Mouse (Mus musculus) hindbrain, embryonic 15.5 days (tissue): ENCODE data around the gene Gapvd1. TPM values are rescaled to one million over a fixed set of nuclear protein-coding genes. Genes with fewer than 3 reads are reported as not detected.
A peak's percentile ranks its signal among the peaks of the same experiment; 100 is the strongest.

Source experiments
- ATAC-seq: fragments of 200-750 bp; cut with Nextera tagmentation; 2 replicates; pipeline ENCODE4 v1.8.0; 2017; ENCODE audit warnings: low read depth, moderate number of reproducible peaks, moderate TSS enrichment; ENCODE audit not compliant: low FRiP score
- H3K27ac ChIP-seq: fragments of 300-500 bp; sonication (generic); replicated peaks from 2 replicates; pipeline ENCODE4 v1.5.1; 2015; ENCODE audit warnings: mild to moderate bottlenecking, inconsistent platforms
- H3K27me3 ChIP-seq: fragments of 300-500 bp; sonication (generic); 2 replicates; pipeline ENCODE4 v1.6.1; 2015; ENCODE audit warnings: control low read depth, inconsistent platforms
- H3K36me3 ChIP-seq: fragments of 300-500 bp; sonication (generic); 2 replicates; pipeline ENCODE4 v1.6.1; 2015; ENCODE audit warnings: control low read depth, inconsistent platforms
- H3K4me1 ChIP-seq: fragments of 300-500 bp; sonication (generic); replicated peaks from 2 replicates; pipeline ENCODE4 v1.6.1; 2015; ENCODE audit warnings: control low read depth, inconsistent platforms
- H3K4me2 ChIP-seq: fragments of 300-500 bp; sonication (generic); 2 replicates; pipeline ENCODE4 v1.6.1; 2015; ENCODE audit warnings: moderate library complexity, mild to moderate bottlenecking, inconsistent platforms
- H3K4me3 ChIP-seq: fragments of 300-500 bp; sonication (generic); 2 replicates; pipeline ENCODE4 v1.5.1; 2015; ENCODE audit warnings: mild to moderate bottlenecking, inconsistent platforms
- H3K9ac ChIP-seq: fragments of 300-500 bp; sonication (generic); 2 replicates; pipeline ENCODE4 v1.6.1; 2015; ENCODE audit warnings: inconsistent platforms
- H3K9me3 ChIP-seq: fragments of 300-500 bp; sonication (generic); 2 replicates; pipeline ENCODE4 v1.6.1; 2016; ENCODE audit warnings: control low read depth, inconsistent platforms
- WGBS: fragments of 180-500 bp; shearing (Covaris S2); methylation state at CpG from one replicate; pipeline ENCODE4 v1.1.7; 2015; 5-methylcytosine and 5-hydroxymethylcytosine counted together
- polyA plus RNA-seq: library from polyadenylated mRNA; unstranded; fragments of >200 nt; fragmentation: Nextera tagmentation; extraction: Ambion mirVana; gene quantifications from 2 replicates; pipeline ENCODE4 v1.2.1, GENCODE M21; 2015

Gapvd1 gene
- polyA plus RNA-seq, 1 experiment from 2014 or later = 106 TPM

GRCm38 (mm10) chr2:34677061-34677460, 78.0 kb downstream of the Gapvd1 start:
- H3K4me3 ChIP-seq = no peak overlapping the region
- no peaks in the 10 kb centered on the region for H3K27me3 ChIP-seq
- H3K27ac ChIP-seq = no peak overlapping the region
- peaks cover 39% of the 10 kb centered on the region for H3K36me3 ChIP-seq
- no peaks in the 10 kb centered on the region for H3K9me3 ChIP-seq
- H3K9ac ChIP-seq = no peak overlapping the region
- no peak for ATAC-seq
- no peak overlapping the region for H3K4me2 ChIP-seq
- WGBS = 94% methylated on average over 8 of the region's 8 CpGs
- 0 out of 2 replicates have a peak, but pooled peaks cover under 1% of the 10 kb centered on the region for H3K4me1 ChIP-seq

GRCm38 (mm10) chr2:34673846-34674245, 81.2 kb downstream of the Gapvd1 start:
- no peak overlapping the region for H3K4me2 ChIP-seq
- H3K27ac ChIP-seq = no peak overlapping the region
- no peak for ATAC-seq
- peaks cover 14% of the 10 kb centered on the region for H3K4me1 ChIP-seq
- H3K36me3 ChIP-seq = peaks cover 30% of the 10 kb centered on the region
- 85% methylated on average over 11 of the region's 11 CpGs for WGBS
- H3K9ac ChIP-seq = no peak overlapping the region
- H3K4me3 ChIP-seq = no peak overlapping the region
- H3K9me3 ChIP-seq = no peaks in the 10 kb centered on the region
- H3K27me3 ChIP-seq = no peaks in the 10 kb centered on the region

GRCm38 (mm10) chr2:34671385-34672026, 83.5 kb downstream of the Gapvd1 start:
- Histone ChIP-seq H3K9me3 (no peaks in the 10 kb centered on the region), H3K9ac (peak overlapping the region; percentile 52), H3K4me2 (peak overlapping the region; percentile 70), H3K36me3 (peaks cover 8% of the 10 kb centered on the region), H3K4me3 (peak overlapping the region; percentile 41), H3K27ac (peak overlapping the region; percentile 76), H3K27me3 (no peaks in the 10 kb centered on the region), H3K4me1 (peaks cover 30% of the 10 kb centered on the region)
- 33% methylated on average over 31 of the region's 31 CpGs for WGBS
- peak; percentile 65 for ATAC-seq

GRCm38 (mm10) chr2:34670470-34670869, 84.6 kb downstream of the Gapvd1 start:
- Histone ChIP-seq H3K36me3 (peaks cover 1% of the 10 kb centered on the region; the same call in 1 of the 2 replicates), H3K9me3 (no peaks in the 10 kb centered on the region), H3K27me3 (no peaks in the 10 kb centered on the region), H3K4me3 (no peak overlapping the region), H3K9ac (no peak overlapping the region), H3K4me2 (no peak overlapping the region), H3K27ac (no peak overlapping the region), H3K4me1 (peaks cover 34% of the 10 kb centered on the region)
- no peak for ATAC-seq
- WGBS = 87% methylated on average over 6 of the region's 6 CpGs

- 61% methylated on average over 8 of the region's 8 CpGs for WGBS
- no peak for ATAC-seq
Measured at GRCm38 (mm10) chr2:34669203-34669746, 85.8 kb downstream of the Gapvd1 start.

GRCm38 (mm10) chr2:34668440-34669191, 86.4 kb downstream of the Gapvd1 start:
- Histone ChIP-seq H3K9me3 (no peaks in the 10 kb centered on the region), H3K27ac (peak overlapping the region; percentile 60), H3K9ac (no peak overlapping the region), H3K27me3 (no peaks in the 10 kb centered on the region), H3K4me2 (0 out of 2 replicates have a peak overlapping the region, but pooled peaks have one; percentile 9), H3K4me1 (peaks cover 39% of the 10 kb centered on the region), H3K4me3 (no peak overlapping the region), H3K36me3 (no peaks in the 10 kb centered on the region)
- 40% methylated on average over 17 of the region's 17 CpGs for WGBS
- ATAC-seq = 0 out of 2 replicates have a peak, but pooled peaks have one; percentile 7

More at GRCm38 (mm10) chr2:34669203-34669746, 85.8 kb downstream of the Gapvd1 start:
- peaks cover 39% of the 10 kb centered on the region for H3K4me1 ChIP-seq
- no peak overlapping the region for H3K9ac ChIP-seq
- no peaks in the 10 kb centered on the region for H3K36me3 ChIP-seq
- no peak overlapping the region for H3K4me3 ChIP-seq
- H3K27ac ChIP-seq = 0 out of 2 replicates have a peak overlapping the region, but pooled peaks have one; percentile 60
- H3K27me3 ChIP-seq = no peaks in the 10 kb centered on the region
- no peaks in the 10 kb centered on the region for H3K9me3 ChIP-seq
- no peak overlapping the region for H3K4me2 ChIP-seq

GRCm38 (mm10) chr2:34667820-34668219, 87.2 kb downstream of the Gapvd1 start:
- no peak overlapping the region for H3K9ac ChIP-seq
- H3K9me3 ChIP-seq = no peaks in the 10 kb centered on the region
- peak overlapping the region; percentile 60 for H3K27ac ChIP-seq
- no peaks in the 10 kb centered on the region for H3K27me3 ChIP-seq
- H3K4me2 ChIP-seq = 0 out of 2 replicates have a peak overlapping the region, but pooled peaks have one; percentile 9
- H3K4me3 ChIP-seq = no peak overlapping the region
- H3K36me3 ChIP-seq = no peaks in the 10 kb centered on the region
- ATAC-seq = no peak
- peaks cover 39% of the 10 kb centered on the region for H3K4me1 ChIP-seq
- WGBS = 15% methylated on average over 10 of the region's 10 CpGs

GRCm38 (mm10) chr2:34647410-34647809, 107.6 kb downstream of the Gapvd1 start:
- H3K4me3 ChIP-seq = no peak overlapping the region
- H3K4me2 ChIP-seq = no peak overlapping the region
- H3K9ac ChIP-seq = no peak overlapping the region
- H3K4me1 ChIP-seq = peaks cover 22% of the 10 kb centered on the region
- H3K36me3 ChIP-seq = no peaks in the 10 kb centered on the region
- 39% methylated on average over 11 of the region's 11 CpGs for WGBS
- no peak overlapping the region for H3K27ac ChIP-seq
- no peaks in the 10 kb centered on the region for H3K9me3 ChIP-seq
- H3K27me3 ChIP-seq = no peaks in the 10 kb centered on the region
- no peak for ATAC-seq

- H3K9me3 ChIP-seq = no peaks in the 10 kb centered on the region
- H3K4me3 ChIP-seq = peak overlapping the region; percentile 32
- peak overlapping the region; percentile 59 for H3K4me2 ChIP-seq
- H3K27me3 ChIP-seq = no peaks in the 10 kb centered on the region
- no peak overlapping the region for H3K27ac ChIP-seq
- no peaks in the 10 kb centered on the region for H3K36me3 ChIP-seq
- peaks cover 22% of the 10 kb centered on the region for H3K4me1 ChIP-seq
- no peak overlapping the region for H3K9ac ChIP-seq
- 14% methylated on average over 5 of the region's 5 CpGs for WGBS
- no peak; the same call in 1 of the 2 replicates for ATAC-seq
Measured at GRCm38 (mm10) chr2:34646541-34646865, 108.5 kb downstream of the Gapvd1 start.

- H3K36me3 ChIP-seq = no peaks in the 10 kb centered on the region
- H3K4me1 ChIP-seq = peaks cover 22% of the 10 kb centered on the region
- H3K4me2 ChIP-seq = peak overlapping the region; percentile 59
- no peak overlapping the region for H3K27ac ChIP-seq
- 12% methylated on average over 19 of the region's 21 CpGs for WGBS
- H3K9me3 ChIP-seq = no peaks in the 10 kb centered on the region
- ATAC-seq = peak; percentile 82; the same call in 1 of the 2 replicates
- H3K4me3 ChIP-seq = peak overlapping the region; percentile 32
- H3K9ac ChIP-seq = no peak overlapping the region
- H3K27me3 ChIP-seq = no peaks in the 10 kb centered on the region
Measured at GRCm38 (mm10) chr2:34645851-34646540, 109.0 kb downstream of the Gapvd1 start.

- 35% methylated on average over 22 of the region's 22 CpGs for WGBS
- Histone ChIP-seq H3K4me1 (peaks cover 22% of the 10 kb centered on the region), H3K36me3 (no peaks in the 10 kb centered on the region), H3K4me3 (no peak overlapping the region), H3K27me3 (no peaks in the 10 kb centered on the region), H3K27ac (no peak overlapping the region), H3K9me3 (no peaks in the 10 kb centered on the region), H3K4me2 (no peak overlapping the region), H3K9ac (no peak overlapping the region)
- no peak for ATAC-seq
Measured at GRCm38 (mm10) chr2:34644571-34645526, 110.2 kb downstream of the Gapvd1 start.
